Comparison of ENCODE assay signal across 23 mouse cellular contexts in genomic region chrX:108668868-108669267, GRCm38 (mm10). TPM values are rescaled to one million over a fixed set of nuclear protein-coding genes. Genes with fewer than 3 reads are reported as not detected.
DNase-seq lines count a peak whose midpoint lies in the region; TF ChIP-seq lines count a peak whose summit lies in the region.
"Had no signal": no experiment of that assay in that cellular context is flagged by ENCODE, and none has a peak within 500 bp of the region (broad histone marks: within the 10 kb centered on the region; RNA-seq: fewer than 3 reads in every experiment).

No protein-coding gene starts in this region.

- H3K9ac ChIP-seq in MEL (ENCODE audit: control insufficient read depth, low read depth, low read length, poor library complexity, severe bottlenecking): no peak overlapping the region

- H3K36me3 ChIP-seq in MEL (ENCODE audit: control insufficient read depth in 1 of 2, insufficient read depth in 2 of 2, low read length in 2 of 2): peaks cover 0 to 3% of the 10 kb centered on the region in 2 experiments; a peak in 2 of 4 replicates
- H3K36me3 ChIP-seq: G1E had no signal

- H3K79me2 ChIP-seq in MEL (ENCODE audit: control insufficient read depth, insufficient read depth, low read length, poor library complexity): no peaks in the 10 kb centered on the region

- TF ChIP-seq EP300 in MEL (IDR thresholded peaks at IDR 0.05; ENCODE audit: low read depth in 1 of 2, low read length in 2 of 2): peak; percentile 64 to 71; a peak in 3 of 4 replicates

- no peak overlapping the region for H3K4me3 ChIP-seq in MEL (ENCODE audit: control insufficient read depth in 1 of 2, insufficient read depth in 1 of 2, low read depth in 2 of 2, low read length in 2 of 2)

- no peak for TF ChIP-seq RAD21 in MEL (IDR thresholded peaks at IDR 0.05; ENCODE audit: low read depth, low read length)

- H3K9me3 ChIP-seq in MEL (replicated peaks; ENCODE audit: insufficient read depth, low read length): no peaks in the 10 kb centered on the region
- H3K9me3 ChIP-seq: G1E had no signal

- no peaks in the 10 kb centered on the region for H3K27me3 ChIP-seq in MEL (ENCODE audit: control insufficient read depth in 1 of 2, insufficient read depth in 2 of 2, low read length in 2 of 2)
- H3K27me3 ChIP-seq: CH12.LX had no signal

- TF ChIP-seq CTCF in MEL (IDR thresholded peaks at IDR 0.05 in 2 of 3, conservative IDR thresholded peaks at IDR 0.05 in 1 of 3; ENCODE audit: control insufficient read depth in 1 of 3, insufficient read depth in 1 of 3, low read depth in 2 of 3, low read length in 3 of 3, poor library complexity in 1 of 3, severe bottlenecking in 1 of 3): no peak

- no peak for TF ChIP-seq POLR2A in MEL (IDR thresholded peaks at IDR 0.05; ENCODE audit: control insufficient read depth in 1 of 2, insufficient read depth in 1 of 2, low read depth in 1 of 2, low read length in 2 of 2, poor library complexity in 1 of 2)

- peak; percentile 45 for DNase-seq in MEL (ENCODE audit: low read depth, low spot score)
- no peak for DNase-seq in gastrocnemius, adult 18-20 months (ENCODE audit: low spot score)
- DNase-seq: adrenal gland, adult 2 months; adrenal gland, adult 8-10 months; adrenal gland, postnatal 10 days; adrenal gland, postnatal 14 days; adrenal gland, postnatal 25 days; adrenal gland, postnatal 36 days; B cell, adult 2 months; cerebellum, adult 11 months; cerebellum, adult 11-12 months; cerebellum, adult 18-20 months; cerebellum, adult 2 months; cerebellum, adult 8-10 months had no signal

- no peak overlapping the region for H3K27ac ChIP-seq in MEL (ENCODE audit: control insufficient read depth, low read depth, low read length)

- peaks cover 0 to 3% of the 10 kb centered on the region in 2 experiments; a peak in 3 of 4 replicates for H3K4me1 ChIP-seq in MEL (ENCODE audit: control insufficient read depth in 1 of 2, insufficient read depth in 2 of 2, low read length in 2 of 2)

TF ChIP-seq in MEL, 35 proteins besides CTCF, POLR2A, EP300 and RAD21:
- TF ChIP-seq RCOR1 (IDR thresholded peaks at IDR 0.05; ENCODE audit: low read depth, low read length) (peak; percentile 47; the same call in 1 of the 2 replicates), TCF12 (IDR thresholded peaks at IDR 0.05; ENCODE audit: low read depth, low read length) (peak; percentile 40; the same call in 1 of the 2 replicates), GATA1 (IDR thresholded peaks at IDR 0.05; ENCODE audit: low read depth, low read length) (peak; percentile 77), SMC3 (IDR thresholded peaks at IDR 0.05; ENCODE audit: low read depth, low read length) (no peak)

RNA-seq across cellular contexts. Expression of gene Gm379, which starts 4.2 kb away (rescaled TPM):
- not detected in 2 replicates for total RNA-seq in MEL (2012; rRNA removed)
- not detected for polyA plus RNA-seq in MEL (2012; ENCODE audit: insufficient read depth in 1 of 2, insufficient read length in 2 of 2, low read depth in 1 of 2, low replicate concordance in 2 of 2, missing spikeins in 1 of 2)
- total RNA-seq in gastrocnemius, adult 18-20 months (2021): not detected
- total RNA-seq: adrenal gland, adult 18-20 months; adrenal gland, adult 2 months; adrenal gland, adult 8-10 months; adrenal gland, postnatal 10 days; adrenal gland, postnatal 14 days; adrenal gland, postnatal 25 days; adrenal gland, postnatal 36 days; CH12.LX; ES-E14; G1E had no signal
- polyA plus RNA-seq: activated CD4-positive, CD25-positive, alpha-beta regulatory T cell, adult 4 months; adrenal gland, adult 2 months; brain, embryonic 14.5 days; C2C12; CD4-positive, CD25-positive, alpha-beta regulatory T cell, adult 4 months; cerebellum, adult 2 months; G1E; Patski had no signal
